Mouse (Mus musculus) liver, postnatal 0 days (tissue): Measurements from ENCODE around the gene Olfr819.
"Not testable (repeated sequence)": the region's sequence is repeated elsewhere in the genome, so short reads cannot be mapped to it uniquely, and the experiment has no call there.

Experiments
- CTCF ChIP-seq: sonication (generic); IDR thresholded peaks from 2 replicates; pipeline ENCODE4 v1.5.1; 2016; ENCODE audit warnings: antibody characterized with exemption, low read depth
- EP300 ChIP-seq: IDR thresholded peaks from 2 replicates; pipeline ENCODE4 v1.6.1; 2016; ENCODE audit warnings: antibody characterized with exemption, low read depth, mild to moderate bottlenecking

DNA sequence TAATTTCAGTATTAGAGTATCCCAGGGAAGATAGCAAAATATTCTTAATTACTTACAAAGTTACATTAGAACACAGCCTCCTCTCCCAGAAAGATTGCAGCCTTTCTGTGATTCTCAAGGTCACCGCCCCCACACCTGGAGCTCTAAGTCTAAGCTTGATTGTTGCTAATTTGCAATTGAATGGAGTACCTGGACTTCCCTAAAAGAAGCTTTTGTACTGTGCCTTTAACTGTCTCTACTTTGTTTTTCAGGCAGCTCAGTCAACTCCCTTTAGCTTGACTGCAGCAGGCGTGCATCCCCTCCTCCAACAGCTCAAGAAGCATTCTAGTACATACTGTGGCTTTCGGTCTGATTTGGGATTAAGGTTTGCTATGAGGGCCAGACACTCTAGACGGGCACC is 37.0 kb upstream of the Olfr819 start:
- not testable (repeated sequence) for TF ChIP-seq CTCF, EP300
